Mouse (Mus musculus) G1E (cell line): ENCODE results near the gene Hoxa13.

Experiments
- CTCF ChIP-seq: IDR thresholded peaks from 2 replicates; pipeline ENCODE4 v1.5.1; 2012; ENCODE audit warnings: low read depth, low read length, inconsistent platforms, mixed read lengths
- GATA1 ChIP-seq: IDR thresholded peaks from 2 replicates; pipeline ENCODE4 v1.6.1; 2012; ENCODE audit warnings: borderline replicate concordance, low read length, inconsistent platforms, mixed read lengths
- GATA2 ChIP-seq: IDR thresholded peaks from 2 replicates; pipeline ENCODE4 v1.6.1; 2012; ENCODE audit warnings: low read depth, low read length, inconsistent platforms, borderline replicate concordance
- POLR2AphosphoS5 ChIP-seq: IDR thresholded peaks from 2 replicates; pipeline ENCODE4 v1.6.1; 2012; ENCODE audit warnings: low read depth, low read length, inconsistent platforms; ENCODE audit not compliant: insufficient replicate concordance
- TAL1 ChIP-seq: conservative IDR thresholded peaks from 2 replicates; pipeline ENCODE4 v1.6.1; 2012; ENCODE audit warnings: low read depth, low read length, inconsistent platforms, mixed read lengths

DNA sequence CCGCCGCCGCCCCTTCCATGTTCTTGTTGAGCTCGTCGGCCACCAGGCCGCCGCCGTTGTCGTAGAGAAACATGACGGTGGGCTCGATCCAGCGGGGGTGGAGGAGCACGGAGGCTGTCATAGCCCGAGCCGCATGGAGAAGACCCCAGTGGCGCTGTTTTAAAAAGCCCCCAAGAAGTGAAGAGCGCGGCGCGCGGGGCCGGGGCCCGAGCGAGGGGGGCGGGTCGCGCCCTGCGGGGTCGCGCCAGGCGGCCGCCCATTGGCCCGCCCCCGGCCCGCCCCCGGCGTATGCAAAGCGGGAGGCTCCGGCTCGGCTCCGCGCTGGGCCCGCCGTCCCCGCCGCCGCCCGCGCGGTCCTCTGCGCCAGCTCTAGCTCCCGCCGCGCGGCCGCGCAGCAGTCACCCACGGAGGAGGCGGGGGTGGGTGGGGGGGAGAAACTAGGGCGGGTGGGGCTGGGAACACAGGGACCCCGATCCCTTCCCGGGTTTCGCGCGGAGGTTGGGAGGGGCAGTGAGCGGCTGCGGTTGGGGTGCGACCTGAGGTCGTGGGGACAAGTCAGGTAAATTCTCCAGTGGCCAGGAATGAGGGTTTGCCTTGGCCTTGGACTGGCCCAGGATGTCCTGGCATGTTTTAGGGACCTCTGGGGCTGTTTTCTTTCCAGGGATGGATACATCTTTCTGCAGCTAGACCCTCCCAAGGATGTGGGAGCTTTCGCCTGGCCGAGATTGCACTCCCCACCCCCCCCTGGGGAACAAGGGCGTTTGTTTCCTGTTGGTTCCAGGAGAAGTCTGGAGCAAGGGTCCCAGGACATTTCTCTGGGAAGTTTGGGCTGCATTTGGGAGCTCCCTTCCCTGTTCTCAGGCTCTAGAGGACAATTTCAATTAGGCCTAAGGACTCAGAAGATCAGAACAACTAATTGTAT is at the start of gene Hoxa13:
- TF ChIP-seq GATA2 (no peak), CTCF (no peak), GATA1 (no peak), TAL1 (no peak), POLR2AphosphoS5 (no peak)
